Mouse (Mus musculus): Measurements from ENCODE around the gene Rrm1. TPM values are rescaled to one million over a fixed set of nuclear protein-coding genes. Genes with fewer than 3 reads are reported as not detected.

Gene Rrm1
- polyA plus RNA-seq, 1 experiment: 157 TPM

DNA sequence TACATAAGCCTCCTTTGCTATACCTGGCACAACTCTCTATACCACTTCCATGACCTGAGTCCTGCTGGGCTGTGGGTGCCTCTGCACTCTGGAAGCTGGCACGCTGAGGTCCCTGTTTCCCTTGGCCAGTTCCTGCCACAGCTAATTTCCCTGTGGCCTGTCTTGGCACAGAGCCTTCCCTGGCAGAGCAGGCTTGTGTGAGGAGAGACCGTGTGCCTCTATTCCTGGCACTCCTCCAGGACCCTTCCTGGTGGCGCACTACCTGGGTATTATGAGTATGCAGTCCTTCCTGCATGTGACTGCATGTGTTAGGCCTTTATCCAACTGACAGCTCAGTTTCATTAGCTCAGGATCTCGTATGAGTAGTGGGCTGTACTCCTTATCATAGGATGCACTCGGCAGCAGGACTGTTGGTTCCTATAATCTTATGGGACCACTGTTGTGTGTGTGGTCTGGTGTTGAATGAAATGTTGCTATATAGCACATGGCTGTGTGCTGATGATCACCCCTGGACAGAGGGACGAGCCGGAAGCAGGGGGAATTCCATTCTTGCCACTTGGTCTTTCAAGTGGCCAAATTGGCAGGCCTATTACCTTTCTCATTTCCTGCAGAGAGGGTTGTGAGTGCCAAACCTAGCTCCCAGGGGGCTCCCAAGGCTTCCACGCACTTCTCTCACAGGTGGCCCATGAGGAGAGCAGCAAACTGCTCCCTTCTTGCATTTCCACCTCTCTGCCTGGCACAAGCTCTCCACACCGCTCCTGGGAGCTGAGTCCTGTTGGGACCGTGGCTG is 75.0 kb downstream of the Rrm1 start:
- H3K36me3 ChIP-seq (ENCODE audit: control insufficient read depth, insufficient read depth, low read length, poor library complexity, severe bottlenecking): no peaks in the 10 kb centered on the region
- no peaks in the 10 kb centered on the region for H3K9me3 ChIP-seq (replicated peaks; ENCODE audit: control insufficient read depth, insufficient read depth, low read length, poor library complexity, severe bottlenecking)
- no peak for TF ChIP-seq CTCF (IDR thresholded peaks at IDR 0.05; ENCODE audit: low read depth, low read length)
- TF ChIP-seq EP300 (IDR thresholded peaks at IDR 0.05; ENCODE audit: insufficient read depth, low read depth, low read length): no peak
- TF ChIP-seq POLR2A (IDR thresholded peaks at IDR 0.05; ENCODE audit: insufficient read depth, low read length): no peak
- H3K9ac ChIP-seq (ENCODE audit: low read depth, poor library complexity, severe bottlenecking): no peak overlapping the region
- H3K27me3 ChIP-seq (ENCODE audit: control insufficient read depth, insufficient read depth, low read length, poor library complexity, severe bottlenecking): no peaks in the 10 kb centered on the region; the same call in 1 of the 2 replicates
- H3K4me1 ChIP-seq (ENCODE audit: control insufficient read depth, insufficient read depth, low read length): no peaks in the 10 kb centered on the region
- no peak overlapping the region for H3K27ac ChIP-seq (ENCODE audit: insufficient read depth, low read length)
- H3K4me3 ChIP-seq (ENCODE audit: low read depth, low read length): no peak overlapping the region

DNA sequence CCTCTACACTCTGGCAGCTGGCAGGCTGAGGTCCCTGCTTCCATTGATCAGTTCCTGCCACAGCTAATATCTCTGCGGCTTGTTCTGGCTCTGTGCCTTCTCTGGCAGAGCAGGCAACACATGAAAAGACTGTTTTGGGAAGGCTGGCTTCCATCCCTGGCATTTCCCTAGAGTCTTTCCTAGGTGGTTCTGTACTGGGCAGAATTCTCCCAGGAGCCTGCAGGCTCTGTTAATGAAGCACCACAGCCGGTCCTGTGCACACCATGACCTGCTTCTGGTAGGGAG is 75.5 kb downstream of the Rrm1 start:
- H3K27ac ChIP-seq (ENCODE audit: insufficient read depth, low read length): no peak overlapping the region
- H3K4me3 ChIP-seq (ENCODE audit: low read depth, low read length): no peak overlapping the region
- H3K9ac ChIP-seq (ENCODE audit: low read depth, poor library complexity, severe bottlenecking): no peak overlapping the region
- no peaks in the 10 kb centered on the region for H3K9me3 ChIP-seq (replicated peaks; ENCODE audit: control insufficient read depth, insufficient read depth, low read length, poor library complexity, severe bottlenecking)
- no peaks in the 10 kb centered on the region; the same call in 1 of the 2 replicates for H3K27me3 ChIP-seq (ENCODE audit: control insufficient read depth, insufficient read depth, low read length, poor library complexity, severe bottlenecking)
- no peaks in the 10 kb centered on the region for H3K36me3 ChIP-seq (ENCODE audit: control insufficient read depth, insufficient read depth, low read length, poor library complexity, severe bottlenecking)
- TF ChIP-seq CTCF (IDR thresholded peaks at IDR 0.05; ENCODE audit: low read depth, low read length) (no peak), EP300 (IDR thresholded peaks at IDR 0.05; ENCODE audit: insufficient read depth, low read depth, low read length) (no peak), POLR2A (IDR thresholded peaks at IDR 0.05; ENCODE audit: insufficient read depth, low read length) (no peak)
- no peaks in the 10 kb centered on the region for H3K4me1 ChIP-seq (ENCODE audit: control insufficient read depth, insufficient read depth, low read length)

Other genes with a start within 250 kb of the Rrm1 start
- 118 and 119 TPM in 2 replicates for gene Nup98, start 231.5 kb upstream of the Rrm1 start, polyA plus RNA-seq (2011; ENCODE audit: insufficient read depth, insufficient read length, low read depth, missing spikeins)
- 48.9 and 55.0 TPM in 2 replicates for gene Pgap2, start 231.5 kb upstream of the Rrm1 start, polyA plus RNA-seq (2011; ENCODE audit: insufficient read depth, insufficient read length, low read depth, missing spikeins)
- 20.0 and 20.4 TPM in 2 replicates for gene Rhog, start 185.6 kb upstream of the Rrm1 start, polyA plus RNA-seq (2011; ENCODE audit: insufficient read depth, insufficient read length, low read depth, missing spikeins)
- 26.0 and 28.9 TPM in 2 replicates for gene Stim1, start 173.9 kb upstream of the Rrm1 start, polyA plus RNA-seq (2011; ENCODE audit: insufficient read depth, insufficient read length, low read depth, missing spikeins)
- not detected in 2 replicates for gene Olfr543, start 40.0 kb downstream of the Rrm1 start, polyA plus RNA-seq (2011; ENCODE audit: insufficient read depth, insufficient read length, low read depth, missing spikeins)
- not detected in 2 replicates for gene Olfr544, start 46.6 kb downstream of the Rrm1 start, polyA plus RNA-seq (2011; ENCODE audit: insufficient read depth, insufficient read length, low read depth, missing spikeins)
- not detected in 2 replicates for gene Olfr545, start 57.9 kb downstream of the Rrm1 start, polyA plus RNA-seq (2011; ENCODE audit: insufficient read depth, insufficient read length, low read depth, missing spikeins)
- not detected in 2 replicates for gene Olfr547, start 93.1 kb downstream of the Rrm1 start, polyA plus RNA-seq (2011; ENCODE audit: insufficient read depth, insufficient read length, low read depth, missing spikeins)
- gene Olfr548-ps1, start 99.2 kb downstream of the Rrm1 start, polyA plus RNA-seq (2011; ENCODE audit: insufficient read depth, insufficient read length, low read depth, missing spikeins): not detected in 2 replicates
- gene Olfr549, start 108.2 kb downstream of the Rrm1 start, polyA plus RNA-seq (2011; ENCODE audit: insufficient read depth, insufficient read length, low read depth, missing spikeins): not detected in 2 replicates
- gene Trim21, start 123.8 kb downstream of the Rrm1 start, polyA plus RNA-seq (2011; ENCODE audit: insufficient read depth, insufficient read length, low read depth, missing spikeins): 8.6 and 9.9 TPM in 2 replicates
- gene Olfr550, start 129.7 kb downstream of the Rrm1 start, polyA plus RNA-seq (2011; ENCODE audit: insufficient read depth, insufficient read length, low read depth, missing spikeins): not detected in 2 replicates
- not detected in 2 replicates for gene Olfr551, start 150.2 kb downstream of the Rrm1 start, polyA plus RNA-seq (2011; ENCODE audit: insufficient read depth, insufficient read length, low read depth, missing spikeins)
- not detected in 2 replicates for gene Olfr552, start 156.1 kb downstream of the Rrm1 start, polyA plus RNA-seq (2011; ENCODE audit: insufficient read depth, insufficient read length, low read depth, missing spikeins)
- gene Olfr553, start 176.5 kb downstream of the Rrm1 start, polyA plus RNA-seq (2011; ENCODE audit: insufficient read depth, insufficient read length, low read depth, missing spikeins): not detected in 2 replicates
- gene Olfr554, start 196.7 kb downstream of the Rrm1 start, polyA plus RNA-seq (2011; ENCODE audit: insufficient read depth, insufficient read length, low read depth, missing spikeins): not detected in 2 replicates
- gene Olfr555, start 217.1 kb downstream of the Rrm1 start, polyA plus RNA-seq (2011; ENCODE audit: insufficient read depth, insufficient read length, low read depth, missing spikeins): not detected in 2 replicates
- gene Olfr556, start 223.2 kb downstream of the Rrm1 start, polyA plus RNA-seq (2011; ENCODE audit: insufficient read depth, insufficient read length, low read depth, missing spikeins): not detected in 2 replicates
- 7.6 and 9.9 TPM in 2 replicates for gene Trim68, start 245.6 kb downstream of the Rrm1 start, polyA plus RNA-seq (2011; ENCODE audit: insufficient read depth, insufficient read length, low read depth, missing spikeins)